Mouse (Mus musculus) hindbrain, embryonic 12.5 days (tissue): ENCODE results near the gene Galr3. TPM values are rescaled to one million over a fixed set of nuclear protein-coding genes. Genes with fewer than 3 reads are reported as not detected.

Experiments
- ATAC-seq: fragments of 200-750 bp; cut with Nextera tagmentation; 2 replicates; pipeline ENCODE4 v1.8.0; 2017; ENCODE audit warnings: moderate TSS enrichment; ENCODE audit not compliant: low FRiP score
- H3K27ac ChIP-seq: fragments of 300-500 bp; sonication (generic); 2 replicates; pipeline ENCODE4 v1.5.1; 2016; ENCODE audit warnings: mild to moderate bottlenecking
- H3K27me3 ChIP-seq: fragments of 300-500 bp; sonication (generic); 2 replicates; pipeline ENCODE4 v1.6.1; 2016; ENCODE audit warnings: mild to moderate bottlenecking
- H3K36me3 ChIP-seq: fragments of 300-500 bp; sonication (generic); 2 replicates; pipeline ENCODE4 v1.6.1; 2016; ENCODE audit warnings: mild to moderate bottlenecking
- H3K4me1 ChIP-seq: fragments of 300-500 bp; sonication (generic); 2 replicates; pipeline ENCODE4 v1.6.1; 2016
- H3K4me2 ChIP-seq: fragments of 300-500 bp; sonication (generic); replicated peaks from 2 replicates; pipeline ENCODE4 v1.6.1; 2016; ENCODE audit warnings: mild to moderate bottlenecking
- H3K4me3 ChIP-seq: fragments of 300-500 bp; sonication (generic); 2 replicates; pipeline ENCODE4 v1.5.1; 2016; ENCODE audit warnings: mild to moderate bottlenecking
- H3K9ac ChIP-seq: fragments of 300-500 bp; sonication (generic); 2 replicates; pipeline ENCODE4 v1.6.1; 2016; ENCODE audit warnings: mild to moderate bottlenecking, moderate library complexity
- H3K9me3 ChIP-seq: fragments of 300-500 bp; sonication (generic); replicated peaks from 2 replicates; pipeline ENCODE4 v1.6.1; 2016; ENCODE audit warnings: mild to moderate bottlenecking
- WGBS: fragments of 180-500 bp; shearing (Covaris S2); methylation state at CpG from one replicate; pipeline ENCODE4 v1.1.7; 2016; 5-methylcytosine and 5-hydroxymethylcytosine counted together
- polyA plus RNA-seq: library from polyadenylated mRNA; unstranded; fragments of >200 nt; fragmentation: Nextera tagmentation; extraction: Ambion mirVana; gene quantifications from 2 replicates; pipeline ENCODE4 v1.2.1, GENCODE M21; 2016

Gene Galr3
- polyA plus RNA-seq, 1 experiment from 2014 or later, result not detected

DNA sequence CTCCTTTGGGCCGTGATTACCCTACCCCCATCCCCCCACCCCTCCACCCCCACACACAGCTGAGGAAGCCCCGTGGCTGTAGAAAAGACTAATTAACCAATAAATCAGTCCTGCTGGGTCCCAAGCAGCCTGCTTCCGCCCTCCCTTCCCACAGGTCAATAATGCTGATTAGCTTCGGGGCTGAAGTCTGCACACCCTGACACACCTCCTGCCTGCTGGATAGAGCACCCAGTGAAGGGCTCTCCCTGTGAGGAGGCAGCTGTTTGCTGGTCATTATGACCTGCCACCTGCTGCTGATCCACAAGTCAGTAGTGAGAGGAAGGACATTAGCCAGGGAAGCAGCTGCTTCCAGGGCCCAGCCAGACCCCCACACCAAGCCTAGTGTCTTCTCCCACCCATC lies 3.2 kb downstream of the Galr3 start:
- peaks cover 47% of the 10 kb centered on the region for H3K27me3 ChIP-seq
- H3K9me3 ChIP-seq, result no peaks in the 10 kb centered on the region
- no peaks in the 10 kb centered on the region for H3K36me3 ChIP-seq
- peak; percentile 75 for ATAC-seq
- no peak overlapping the region for H3K4me3 ChIP-seq
- no peak overlapping the region for H3K4me2 ChIP-seq
- H3K27ac ChIP-seq, result peak overlapping the region; percentile 23; the same call in 1 of the 2 replicates
- WGBS, result 10% methylated on average over 4 of the region's 4 CpGs
- H3K4me1 ChIP-seq, result peaks cover 37% of the 10 kb centered on the region
- no peak overlapping the region for H3K9ac ChIP-seq

GRCm38 (mm10) chr15:79048186-79048585 lies 6.5 kb downstream of the Galr3 start:
- H3K36me3 ChIP-seq, result peaks cover 16% of the 10 kb centered on the region
- H3K9ac ChIP-seq, result no peak overlapping the region
- no peaks in the 10 kb centered on the region for H3K9me3 ChIP-seq
- ATAC-seq, result no peak
- no peak overlapping the region for H3K27ac ChIP-seq
- no peak overlapping the region for H3K4me2 ChIP-seq
- peaks cover 14% of the 10 kb centered on the region for H3K27me3 ChIP-seq
- no peak overlapping the region for H3K4me3 ChIP-seq
- peaks cover 23% of the 10 kb centered on the region for H3K4me1 ChIP-seq
- 73% methylated on average over 4 of the region's 4 CpGs for WGBS

DNA sequence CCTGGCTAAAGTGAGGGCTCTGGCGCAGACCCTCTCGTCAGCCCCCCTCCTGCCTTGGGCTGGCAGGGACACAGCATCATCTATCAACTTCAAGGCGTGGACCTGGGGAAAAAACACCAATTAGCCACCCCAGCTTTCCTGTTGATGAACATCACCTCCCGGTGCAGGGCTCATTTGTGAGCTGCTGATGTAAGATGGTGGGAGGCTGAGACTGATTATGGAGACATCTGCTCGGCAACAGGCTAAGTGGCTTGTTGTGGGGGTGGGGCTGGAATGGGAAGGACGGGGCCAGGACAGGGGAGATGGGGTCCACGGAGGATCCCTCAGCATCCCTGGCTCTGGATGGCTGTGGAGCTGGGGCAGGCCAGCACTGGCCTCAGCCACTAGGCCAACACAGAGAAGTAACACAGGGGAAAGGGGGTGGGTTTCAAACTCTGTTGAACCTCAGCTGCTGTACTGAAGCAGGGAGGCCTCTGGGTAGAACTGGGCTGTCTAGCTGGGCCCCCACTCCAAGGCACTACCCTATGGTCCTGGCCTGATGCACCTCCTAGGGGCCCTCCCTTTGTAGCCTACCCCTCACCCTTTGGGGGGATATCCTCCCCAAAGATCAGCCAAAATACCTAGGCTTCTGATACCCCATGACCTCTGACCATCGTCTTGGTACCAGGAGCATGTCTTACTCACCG lies 8.6 kb downstream of the Galr3 start:
- peak; percentile 32; the same call in 1 of the 2 replicates for ATAC-seq
- H3K27ac ChIP-seq, result no peak overlapping the region

DNA sequence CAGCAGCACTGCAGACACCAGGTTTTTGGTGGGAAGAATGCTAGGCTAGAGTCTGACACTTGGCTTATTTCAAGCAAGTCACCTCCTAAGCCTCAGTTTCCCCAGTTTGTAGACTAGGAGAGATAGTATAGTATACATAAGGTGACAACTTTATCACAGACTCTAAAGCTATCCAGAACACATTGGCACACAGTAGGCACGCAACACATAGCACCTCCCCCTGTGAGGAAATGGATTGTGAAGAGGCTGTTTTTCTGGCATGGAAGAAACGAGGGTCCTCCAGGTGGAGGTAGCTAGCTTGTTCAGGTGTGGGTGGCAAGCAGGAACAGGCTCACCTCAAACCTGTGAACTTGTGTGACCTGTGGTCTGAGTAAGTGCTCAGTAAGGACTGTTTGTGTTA lies 9.3 kb downstream of the Galr3 start:
- Histone ChIP-seq H3K4me2 (no peak overlapping the region), H3K27ac (no peak overlapping the region), H3K36me3 (peaks cover 44% of the 10 kb centered on the region), H3K4me3 (no peak overlapping the region), H3K9me3 (no peaks in the 10 kb centered on the region), H3K27me3 (no peaks in the 10 kb centered on the region; the same call in 1 of the 2 replicates), H3K4me1 (peaks cover 9% of the 10 kb centered on the region), H3K9ac (no peak overlapping the region)
- no peak for ATAC-seq
- 92% methylated on average over 2 of the region's 2 CpGs for WGBS

More for the DNA sequence above, 8.6 kb downstream of the Galr3 start:
- Histone ChIP-seq H3K4me3 (no peak overlapping the region), H3K4me2 (no peak overlapping the region), H3K27me3 (no peaks in the 10 kb centered on the region; the same call in 1 of the 2 replicates), H3K36me3 (peaks cover 38% of the 10 kb centered on the region), H3K9me3 (no peaks in the 10 kb centered on the region), H3K4me1 (peaks cover 9% of the 10 kb centered on the region), H3K9ac (no peak overlapping the region)
- 54% methylated on average over 9 of the region's 9 CpGs for WGBS

DNA sequence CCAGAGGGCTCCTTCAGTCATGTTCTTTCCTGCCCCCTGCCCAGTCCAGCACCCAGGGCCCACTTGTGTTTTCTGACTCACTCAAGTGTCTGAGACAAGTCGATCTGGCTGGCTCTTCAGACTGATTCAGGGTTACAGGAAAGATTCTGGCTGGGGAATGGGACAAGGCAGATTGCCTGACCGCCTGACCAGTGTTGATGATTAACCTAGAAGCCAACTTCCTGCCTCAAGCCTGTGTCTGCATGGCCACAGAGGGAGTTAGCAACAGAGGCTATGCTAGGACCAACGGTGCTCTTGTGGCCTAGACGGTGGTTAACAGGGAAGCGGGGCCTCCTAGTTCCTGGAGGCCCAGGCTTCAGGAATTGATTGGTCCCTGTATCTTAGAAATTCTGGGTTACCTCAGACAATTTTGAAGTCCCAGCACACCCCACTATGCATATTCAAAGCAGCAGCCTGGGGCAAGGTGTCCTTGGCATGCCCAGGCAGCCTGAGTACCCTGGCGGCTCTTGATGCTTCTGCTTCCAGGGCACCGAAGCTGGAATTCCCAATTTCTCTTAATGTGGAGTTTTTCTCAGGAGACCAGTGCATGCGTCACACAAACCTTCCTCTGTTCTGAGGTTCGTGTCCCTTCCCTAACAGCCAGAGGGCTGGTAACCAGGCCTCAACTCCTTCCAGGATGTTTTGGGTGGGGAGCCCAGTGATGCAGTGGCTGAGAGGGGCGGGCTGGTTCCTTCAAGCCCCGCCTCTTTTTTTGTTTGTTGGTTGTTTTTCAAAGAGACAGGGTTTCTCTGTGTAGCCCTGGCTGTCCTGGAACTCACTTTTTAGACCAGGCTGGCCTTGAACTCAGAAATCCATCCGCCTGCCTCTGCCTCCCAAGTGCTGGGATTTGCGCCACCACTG lies 10.0 kb downstream of the Galr3 start:
- no peaks in the 10 kb centered on the region for H3K9me3 ChIP-seq
- H3K36me3 ChIP-seq, result peaks cover 52% of the 10 kb centered on the region
- peak overlapping the region; percentile 35; the same call in 1 of the 2 replicates for H3K27ac ChIP-seq
- H3K4me3 ChIP-seq, result no peak overlapping the region
- 72% methylated on average over 13 of the region's 13 CpGs for WGBS
- no peak overlapping the region for H3K4me2 ChIP-seq
- no peak for ATAC-seq
- H3K4me1 ChIP-seq, result peaks cover 9% of the 10 kb centered on the region
- H3K9ac ChIP-seq, result no peak overlapping the region
- no peaks in the 10 kb centered on the region; the same call in 1 of the 2 replicates for H3K27me3 ChIP-seq

GRCm38 (mm10) chr15:79052366-79052765 lies 10.7 kb downstream of the Galr3 start:
- Histone ChIP-seq H3K9ac (no peak overlapping the region), H3K4me1 (peaks cover 9% of the 10 kb centered on the region), H3K27me3 (no peaks in the 10 kb centered on the region; the same call in 1 of the 2 replicates), H3K36me3 (peaks cover 58% of the 10 kb centered on the region), H3K27ac (no peak overlapping the region), H3K4me2 (no peak overlapping the region), H3K9me3 (no peaks in the 10 kb centered on the region), H3K4me3 (no peak overlapping the region)
- WGBS, result 93% methylated on average over 2 of the region's 2 CpGs
- no peak for ATAC-seq

- WGBS, result 88% methylated on average over 7 of the region's 7 CpGs
- Histone ChIP-seq H3K27ac (no peak overlapping the region), H3K9ac (no peak overlapping the region), H3K4me3 (no peak overlapping the region), H3K36me3 (peaks cover 91% of the 10 kb centered on the region), H3K27me3 (no peaks in the 10 kb centered on the region), H3K9me3 (no peaks in the 10 kb centered on the region), H3K4me2 (no peak overlapping the region), H3K4me1 (peaks cover 8% of the 10 kb centered on the region)
- no peak for ATAC-seq
These were observed 14.9 kb downstream of the Galr3 start for GRCm38 (mm10) chr15:79056601-79057000.

DNA sequence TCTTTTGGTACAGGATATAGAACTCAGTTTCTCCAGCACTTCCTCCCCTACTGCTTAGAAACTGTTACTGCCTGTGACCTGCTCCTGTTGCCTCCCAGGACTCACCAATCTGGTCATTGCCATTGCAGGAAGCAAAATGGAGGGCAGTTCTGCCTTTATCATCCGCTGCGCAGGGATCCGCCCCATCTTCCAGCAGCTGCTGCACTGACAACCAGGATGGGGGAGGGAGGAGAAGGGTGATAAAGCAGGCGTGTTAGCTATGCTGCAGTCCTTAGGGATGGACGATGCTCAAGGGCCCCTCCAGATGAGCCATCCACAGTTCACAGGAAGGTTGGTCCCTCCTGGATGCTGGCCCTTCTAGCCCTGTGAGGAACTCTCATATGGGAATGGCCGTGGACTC lies 16.2 kb downstream of the Galr3 start:
- Histone ChIP-seq H3K27me3 (no peaks in the 10 kb centered on the region), H3K36me3 (peaks cover 78% of the 10 kb centered on the region), H3K27ac (no peak overlapping the region), H3K4me1 (peaks cover 13% of the 10 kb centered on the region), H3K4me2 (no peak overlapping the region), H3K9me3 (no peaks in the 10 kb centered on the region), H3K4me3 (no peak overlapping the region), H3K9ac (no peak overlapping the region)
- 93% methylated on average over 6 of the region's 6 CpGs for WGBS
- no peak for ATAC-seq

GRCm38 (mm10) chr15:79060887-79061565 lies 19.3 kb downstream of the Galr3 start:
- Histone ChIP-seq H3K4me2 (no peak overlapping the region), H3K27ac (no peak overlapping the region), H3K4me3 (no peak overlapping the region), H3K36me3 (peaks cover 46% of the 10 kb centered on the region), H3K4me1 (peaks cover 17% of the 10 kb centered on the region), H3K27me3 (no peaks in the 10 kb centered on the region), H3K9ac (no peak overlapping the region), H3K9me3 (no peaks in the 10 kb centered on the region)
- no peak for ATAC-seq
- 87% methylated on average over 14 of the region's 14 CpGs for WGBS

DNA sequence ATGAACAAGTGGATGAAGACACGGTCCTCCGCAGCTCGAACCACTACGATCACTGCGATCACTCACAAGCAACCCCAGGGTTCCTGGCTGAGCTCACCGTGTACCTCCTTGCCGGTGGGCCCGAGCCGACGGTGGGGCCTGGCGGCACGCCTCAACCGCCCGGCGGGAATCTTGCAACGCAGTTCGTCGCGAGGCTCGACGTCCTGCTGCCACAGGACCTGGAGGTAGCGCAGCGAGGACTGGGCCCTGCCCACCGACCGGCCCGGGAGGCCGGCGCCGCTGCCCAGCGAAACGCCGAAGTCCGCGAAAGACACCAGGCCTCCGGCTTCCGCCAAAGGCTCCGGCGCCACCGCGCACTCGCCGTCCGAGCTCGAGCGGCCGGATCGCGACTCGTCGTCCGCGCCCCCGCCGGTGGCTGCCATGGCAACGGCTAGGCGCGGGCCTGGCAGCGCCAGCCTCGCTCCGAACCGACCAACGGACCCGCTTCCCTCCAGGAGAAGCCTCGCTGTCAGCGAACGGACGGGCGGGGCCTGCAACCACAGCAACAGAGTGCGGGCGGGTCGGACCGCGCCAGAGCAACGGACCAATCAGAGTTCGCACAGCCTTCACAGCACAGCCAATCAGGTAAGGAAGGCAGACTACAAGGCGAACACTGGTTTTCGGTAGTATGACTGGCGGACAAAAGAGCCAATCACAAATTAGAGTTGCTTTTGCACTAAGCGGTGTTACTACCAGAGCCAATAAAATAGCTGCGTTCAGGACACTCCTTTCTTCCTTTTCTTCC lies 20.9 kb downstream of the Galr3 start, which contains the start of gene Ankrd54:
Gene Ankrd54 (minus strand): TSS at position 518 of the 784 bp plus-strand sequence.
- Histone ChIP-seq H3K27ac (peak within 1 kb of the TSS; percentile 86), H3K9me3 (no peaks in the 10 kb centered on the region), H3K4me2 (peak within 1 kb of the TSS; percentile 73), H3K9ac (peak within 1 kb of the TSS; percentile 93), H3K4me1 (peaks cover 17% of the 10 kb centered on the region), H3K27me3 (0 out of 2 replicates have a peak, but pooled peaks cover 4% of the 10 kb centered on the region), H3K4me3 (peak within 1 kb of the TSS; percentile 93), H3K36me3 (peaks cover 31% of the 10 kb centered on the region)
- peak; percentile 100 for ATAC-seq
- under 1% methylated on average over 77 of the region's 80 CpGs for WGBS

DNA sequence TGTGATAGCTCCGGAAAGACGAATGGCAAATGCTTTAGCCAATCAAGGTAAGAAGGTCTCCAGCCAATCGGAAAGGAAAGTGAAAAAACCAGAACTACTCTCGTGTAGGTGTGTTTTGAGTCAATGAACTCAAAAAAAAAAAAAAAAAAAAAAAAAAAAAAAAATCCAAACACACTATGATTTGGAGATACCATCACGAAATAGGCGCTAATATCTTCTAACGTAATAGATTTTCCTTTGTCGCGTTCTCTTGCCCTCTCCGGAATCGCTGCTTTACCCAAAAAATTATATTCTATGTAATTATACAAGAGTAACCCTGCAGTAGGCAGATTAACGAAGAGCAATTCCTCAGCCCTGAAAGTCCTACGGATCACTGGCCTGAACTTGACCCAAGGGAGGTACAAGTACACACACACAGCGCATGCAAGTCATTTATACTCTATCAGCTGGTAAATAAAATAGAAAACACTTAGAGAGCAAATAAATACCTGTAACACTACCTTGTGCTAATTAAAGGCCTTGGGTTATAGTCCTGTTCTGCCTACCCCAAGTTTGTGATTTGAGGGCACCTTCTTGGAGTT lies 21.6 kb downstream of the Galr3 start:
- peak overlapping the region; percentile 56 for H3K4me2 ChIP-seq
- no peak overlapping the region for H3K9ac ChIP-seq
- peaks cover 24% of the 10 kb centered on the region for H3K36me3 ChIP-seq
- H3K27me3 ChIP-seq, result peaks cover 4% of the 10 kb centered on the region; the same call in 1 of the 2 replicates
- H3K9me3 ChIP-seq, result no peaks in the 10 kb centered on the region
- ATAC-seq, result no peak
- 11% methylated on average over 14 of the region's 14 CpGs for WGBS
- peaks cover 17% of the 10 kb centered on the region for H3K4me1 ChIP-seq
- peak overlapping the region; percentile 93 for H3K4me3 ChIP-seq
- no peak overlapping the region for H3K27ac ChIP-seq
